Mouse (Mus musculus): ENCODE data around the gene Maml2.

DNA sequence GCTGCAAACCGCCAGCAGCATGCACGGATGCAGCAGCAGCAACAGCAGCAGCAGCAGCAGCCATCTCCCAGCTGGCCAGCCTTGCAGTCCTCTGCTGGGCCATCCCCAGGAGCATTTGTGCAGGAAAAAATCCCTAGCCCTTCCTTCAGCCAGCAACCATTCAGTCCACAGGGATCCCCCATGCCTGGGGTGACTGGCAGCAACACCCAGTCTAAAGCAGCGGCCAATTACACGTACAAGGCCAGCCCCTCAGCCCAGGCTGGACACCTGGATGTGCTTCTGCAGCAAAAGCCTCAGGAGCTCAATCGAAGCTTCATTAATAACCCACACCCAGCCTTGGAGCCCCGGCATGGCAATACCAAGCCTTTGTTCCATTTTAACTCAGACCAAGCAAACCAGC lies 323.0 kb downstream of the Maml2 start:
- TF ChIP-seq CTCF (IDR thresholded peaks at IDR 0.05; ENCODE audit: low read depth) (no peak), EP300 (optimal IDR thresholded peaks at IDR 0.05) (no peak)

All from stomach, postnatal 0 days (tissue).